Mouse (Mus musculus) spleen, adult 18-20 months (tissue): Measurements from ENCODE around the gene Pfkfb2.

ENCODE experiments used
- DNase-seq, 2 experiments: peaks; one replicate each; pipeline ENCODE4 v3.0.0; 2022; ENCODE audit warnings: mixed read lengths in 2 of 2

The Pfkfb2 gene

GRCm38 (mm10) chr1:130737411-130737881 is 8.4 kb upstream of the Pfkfb2 start:
- DNase-seq, result no peak

- no peak for DNase-seq
These were observed 5.8 kb upstream of the Pfkfb2 start for GRCm38 (mm10) chr1:130734852-130735251.

- DNase-seq, result no peak
These were observed 5.4 kb upstream of the Pfkfb2 start for GRCm38 (mm10) chr1:130734452-130734851.

- DNase-seq, result no peak
These were observed 4.6 kb upstream of the Pfkfb2 start for GRCm38 (mm10) chr1:130733671-130734070.

GRCm38 (mm10) chr1:130732706-130733658 is 3.9 kb upstream of the Pfkfb2 start:
- no peak for DNase-seq

GRCm38 (mm10) chr1:130731741-130732337 is 2.8 kb upstream of the Pfkfb2 start, which contains the start of gene AA986860:
Gene AA986860, plus strand, starts transcription at chr1:130731976.
- no peak for DNase-seq

- no peak for DNase-seq
These were observed 345 bp downstream of the Pfkfb2 start for GRCm38 (mm10) chr1:130728708-130729107.

- no peak for DNase-seq
These were observed 983 bp downstream of the Pfkfb2 start for GRCm38 (mm10) chr1:130728070-130728469.

GRCm38 (mm10) chr1:130726396-130726795 is 2.7 kb downstream of the Pfkfb2 start:
- DNase-seq, result no peak

- no peak for DNase-seq
These were observed 4.8 kb downstream of the Pfkfb2 start for GRCm38 (mm10) chr1:130724206-130724605.

- DNase-seq, result peak; percentile 76 to 85
These were observed 11.7 kb downstream of the Pfkfb2 start, which contains the start of gene Yod1 for GRCm38 (mm10) chr1:130717291-130717871. Gene Yod1, plus strand, starts transcription at chr1:130717327.

GRCm38 (mm10) chr1:130716513-130717290 is 12.4 kb downstream of the Pfkfb2 start:
- peak; percentile 15 to 39 for DNase-seq

- DNase-seq, result no peak
These were observed 12.9 kb downstream of the Pfkfb2 start for GRCm38 (mm10) chr1:130716218-130716512.

GRCm38 (mm10) chr1:130715561-130716217 is 13.4 kb downstream of the Pfkfb2 start, which contains the start of gene Gm29427:
Gene Gm29427, minus strand, starts transcription at chr1:130715799.
- peak; percentile 96 to 97 for DNase-seq

GRCm38 (mm10) chr1:130714046-130714445 is 15.0 kb downstream of the Pfkfb2 start:
- DNase-seq, result no peak

GRCm38 (mm10) chr1:130710283-130711080 is 18.6 kb downstream of the Pfkfb2 start:
- no peak for DNase-seq

GRCm38 (mm10) chr1:130703613-130704012 is 25.4 kb downstream of the Pfkfb2 start:
- DNase-seq, result no peak

- no peak for DNase-seq
These were observed 27.1 kb downstream of the Pfkfb2 start for GRCm38 (mm10) chr1:130701976-130702375.

GRCm38 (mm10) chr1:130699937-130700633 is 29.0 kb downstream of the Pfkfb2 start:
- DNase-seq, result no peak

- DNase-seq, result no peak
These were observed 30.5 kb downstream of the Pfkfb2 start for GRCm38 (mm10) chr1:130698601-130699000.

- DNase-seq, result no peak
These were observed 45.1 kb downstream of the Pfkfb2 start for GRCm38 (mm10) chr1:130683905-130684304.
